Mouse (Mus musculus) cerebellum, adult 2 months (tissue): ENCODE data around the gene Igfbp4.

Experiments used
- CTCF ChIP-seq: fragments of 200-500 bp; IDR thresholded peaks from 2 replicates; pipeline ENCODE4 v1.5.1; 2011; ENCODE audit warnings: low read depth, mild to moderate bottlenecking, control low read depth, low read length, moderate library complexity, borderline replicate concordance; ENCODE audit not compliant: insufficient read depth
- POLR2A ChIP-seq: fragments of 200-500 bp; IDR thresholded peaks from 2 replicates; pipeline ENCODE4 v1.6.1; 2011; ENCODE audit warnings: low read length, control low read depth, borderline replicate concordance; ENCODE audit not compliant: insufficient read depth

DNA sequence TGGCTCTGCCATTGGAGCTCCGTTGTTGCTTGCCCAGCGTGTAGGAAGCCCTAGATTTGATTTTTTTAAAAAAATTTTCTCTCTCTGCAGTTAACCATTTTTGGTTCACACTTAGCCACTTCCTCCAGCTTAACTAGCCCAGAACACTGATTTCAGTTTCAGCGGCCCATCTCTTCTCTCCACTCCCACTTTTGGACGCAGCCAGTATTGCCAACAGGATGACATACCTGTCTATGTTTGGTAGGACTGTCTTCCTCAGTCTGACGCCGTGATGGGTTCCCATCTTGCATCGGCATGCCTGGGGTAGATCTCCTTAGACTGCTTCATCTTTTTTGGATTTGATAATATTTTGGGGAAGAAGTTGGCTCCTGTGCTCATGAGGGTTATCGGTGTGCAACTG, 49.3 kb downstream of the Igfbp4 start:
- TF ChIP-seq CTCF (no peak), POLR2A (no peak)
